Mouse (Mus musculus): ENCODE results near the gene Nat8f7.
"Not testable (repeated sequence)": the region's sequence is repeated elsewhere in the genome, so short reads cannot be mapped to it uniquely, and the experiment has no call there.

The Nat8f7 gene

GRCm38 (mm10) chr6:85713105-85713504 lies at the start of gene Nat8f7:
Nat8f7 (minus strand) TSS chr6:85713205.
- peak; percentile 3 to 21 for DNase-seq

- not testable (repeated sequence) for DNase-seq
These were observed 49.7 kb upstream of the Nat8f7 start for GRCm38 (mm10) chr6:85762678-85763077.

GRCm38 (mm10) chr6:85755705-85756249 lies 42.8 kb upstream of the Nat8f7 start:
- DNase-seq = not testable (repeated sequence)

DNA sequence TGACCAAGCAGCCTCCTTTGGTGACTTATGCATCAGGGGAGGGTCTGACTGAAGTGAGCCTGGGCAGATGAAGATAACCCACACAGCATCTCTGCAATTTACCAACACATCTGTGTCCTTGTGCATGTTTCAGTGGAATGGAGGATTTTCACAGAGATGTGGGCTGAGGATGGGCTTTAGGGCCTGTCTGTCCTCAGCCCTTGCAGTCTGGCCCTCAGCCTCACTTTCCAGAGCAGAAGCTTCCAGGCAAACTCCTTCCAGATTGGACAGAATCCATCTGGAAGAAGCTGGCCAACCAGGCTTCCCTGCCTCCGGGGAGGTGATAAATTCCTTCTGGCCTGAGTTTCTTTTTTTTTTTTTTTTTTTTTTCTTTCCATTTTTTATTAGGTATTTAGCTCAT lies 3.4 kb downstream of the Nat8f7 start:
- not testable (repeated sequence) for DNase-seq

- peak in 1 of 2 experiments; percentile 11 for DNase-seq
These were observed 3.8 kb downstream of the Nat8f7 start for GRCm38 (mm10) chr6:85709206-85709605.

- DNase-seq = not testable (repeated sequence)
These were observed 11.1 kb downstream of the Nat8f7 start for GRCm38 (mm10) chr6:85701943-85702342.
